9 mouse cellular contexts compared by ENCODE assay signal in the genomic region with DNA sequence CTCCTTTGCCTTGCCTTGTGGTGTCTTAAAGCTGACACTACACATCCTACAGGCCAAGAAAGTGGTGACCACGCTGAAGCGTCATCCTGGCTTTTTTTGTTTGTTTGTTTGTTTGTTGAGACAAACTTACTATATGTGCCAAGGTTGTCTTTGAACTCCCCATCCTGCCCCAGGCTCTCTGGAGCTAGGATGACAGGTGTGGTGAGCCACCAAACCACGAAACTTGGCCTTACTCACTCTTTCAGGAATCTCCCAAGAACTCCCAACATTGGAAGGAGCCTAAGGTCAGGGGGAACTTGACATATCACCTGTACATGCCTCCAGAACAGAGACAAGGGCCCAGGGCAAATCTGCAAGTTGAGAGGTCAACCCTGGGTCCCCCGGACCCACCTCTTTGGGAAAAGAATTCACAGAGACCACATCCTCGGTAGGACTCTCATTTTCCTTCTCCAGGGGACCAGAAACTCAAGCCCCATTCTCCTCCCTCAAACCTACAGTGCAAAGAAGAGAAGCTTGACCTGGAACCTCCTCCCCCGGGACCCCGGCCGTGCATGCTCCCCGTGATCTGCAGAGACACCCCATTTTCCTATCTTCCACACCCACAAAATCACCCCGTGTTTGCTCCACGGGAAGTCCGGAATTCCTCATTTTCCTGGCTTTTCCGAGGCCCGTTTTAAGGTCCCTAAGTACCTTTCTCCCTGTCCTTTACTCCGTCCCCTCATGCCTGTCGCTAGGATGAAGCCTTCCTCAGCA. TPM values are rescaled to one million over a fixed set of nuclear protein-coding genes. Genes with fewer than 3 reads are reported as not detected.
DNase-seq lines count a peak whose midpoint lies in the region; ATAC-seq and TF ChIP-seq lines count a peak whose summit lies in the region.
"Had no signal": no experiment of that assay in that cellular context is flagged by ENCODE, and none has a peak within 500 bp of the region (broad histone marks: within the 10 kb centered on the region; RNA-seq: fewer than 3 reads in every experiment).

No protein-coding gene starts in this region.

- peak overlapping the region; percentile 80 for H3K9ac ChIP-seq in lung, embryonic 16.5 days (ENCODE audit: low read length)
- H3K9ac ChIP-seq in forebrain, embryonic 12.5 days = peak overlapping the region; percentile 78
- H3K9ac ChIP-seq in limb, embryonic 12.5 days (replicated peaks) = peak overlapping the region; percentile 65

- no peak for TF ChIP-seq CTCF in olfactory bulb, adult 2 months (IDR thresholded peaks at IDR 0.05; ENCODE audit: insufficient read depth, low read depth, low read length)

- no peaks in the 10 kb centered on the region for H3K27me3 ChIP-seq in lung, embryonic 16.5 days (ENCODE audit: control insufficient read depth, insufficient read depth, low read depth, low read length)
- peaks cover 21% of the 10 kb centered on the region for H3K27me3 ChIP-seq in forebrain, embryonic 12.5 days
- H3K27me3 ChIP-seq in limb, embryonic 12.5 days = peaks cover 9% of the 10 kb centered on the region; the same call in 1 of the 2 replicates

- peak overlapping the region; percentile 89 for H3K27ac ChIP-seq in lung, embryonic 16.5 days (ENCODE audit: low read length)
- H3K27ac ChIP-seq in forebrain, embryonic 12.5 days = peak overlapping the region; percentile 95
- peak overlapping the region; percentile 89 for H3K27ac ChIP-seq in limb, embryonic 12.5 days
- peak overlapping the region; percentile 89 for H3K27ac ChIP-seq in olfactory bulb, adult 2 months (ENCODE audit: insufficient read depth, low read depth, low read length)

- no peak for DNase-seq in lung, postnatal 10 days
- DNase-seq in frontal cortex, postnatal 25 days (ENCODE audit: low spot score in 2 of 2) = no peak
- no peak for DNase-seq in gastrocnemius, postnatal 36 days
- DNase-seq in kidney, adult 8-10 months = no peak

- no peaks in the 10 kb centered on the region for H3K9me3 ChIP-seq in lung, embryonic 16.5 days (ENCODE audit: control insufficient read depth, low read length)
- H3K9me3 ChIP-seq in forebrain, embryonic 12.5 days = no peaks in the 10 kb centered on the region
- no peaks in the 10 kb centered on the region for H3K9me3 ChIP-seq in limb, embryonic 12.5 days

- 27% methylated on average over 16 of the region's 16 CpGs for WGBS in lung, embryonic 16.5 days
- WGBS in forebrain, embryonic 12.5 days = 38% methylated on average over 16 of the region's 16 CpGs
- WGBS in limb, embryonic 12.5 days = 37% methylated on average over 16 of the region's 16 CpGs
- 32% methylated on average over 16 of the region's 16 CpGs for WGBS in olfactory bulb, adult 2 months

- peaks cover 47% of the 10 kb centered on the region for H3K4me1 ChIP-seq in lung, embryonic 16.5 days (replicated peaks; ENCODE audit: control insufficient read depth, insufficient read depth, low read length)
- peaks cover 32% of the 10 kb centered on the region for H3K4me1 ChIP-seq in forebrain, embryonic 12.5 days
- peaks cover 48% of the 10 kb centered on the region for H3K4me1 ChIP-seq in limb, embryonic 12.5 days (replicated peaks)
- H3K4me1 ChIP-seq in olfactory bulb, adult 2 months (ENCODE audit: control insufficient read depth, insufficient read depth, low read length) = peaks cover 30% of the 10 kb centered on the region

- no peaks in the 10 kb centered on the region for H3K36me3 ChIP-seq in lung, embryonic 16.5 days (ENCODE audit: control insufficient read depth, insufficient read depth, low read length)
- H3K36me3 ChIP-seq in forebrain, embryonic 12.5 days (replicated peaks) = no peaks in the 10 kb centered on the region
- no peaks in the 10 kb centered on the region for H3K36me3 ChIP-seq in limb, embryonic 12.5 days

- peak overlapping the region; percentile 57 for H3K4me3 ChIP-seq in lung, embryonic 16.5 days (ENCODE audit: low read length)
- peak overlapping the region; percentile 49 for H3K4me3 ChIP-seq in forebrain, embryonic 12.5 days (replicated peaks)
- H3K4me3 ChIP-seq in limb, embryonic 12.5 days (replicated peaks) = peak overlapping the region; percentile 48
- peak overlapping the region; percentile 50 for H3K4me3 ChIP-seq in olfactory bulb, adult 2 months (ENCODE audit: insufficient read depth, low read depth, low read length)

- H3K4me2 ChIP-seq in lung, embryonic 16.5 days (ENCODE audit: low read depth, low read length) = peak overlapping the region; percentile 91
- peak overlapping the region; percentile 79 for H3K4me2 ChIP-seq in forebrain, embryonic 12.5 days
- peak overlapping the region; percentile 64 for H3K4me2 ChIP-seq in limb, embryonic 12.5 days

- intact Hi-C loops in gastrocnemius, postnatal 36 days (cut with DNase I) = no loop called here

- no peak for TF ChIP-seq POLR2A in olfactory bulb, adult 2 months (IDR thresholded peaks at IDR 0.05; ENCODE audit: insufficient read depth, low read depth, low read length)

- ATAC-seq in lung, embryonic 16.5 days (ENCODE audit: low read depth) = no peak
- ATAC-seq in forebrain, embryonic 12.5 days (ENCODE audit: low FRiP score) = no peak
- no peak for ATAC-seq in limb, embryonic 12.5 days (ENCODE audit: insufficient number of reproducible peaks, insufficient read depth, low FRiP score, low TSS enrichment, low read depth)

RNA-seq across cellular contexts. Expression of a gene that starts 2.9 kb away (rescaled TPM):
- 10.6 and 11.5 TPM in 2 replicates for polyA plus RNA-seq in lung, embryonic 16.5 days (2015; fragmentation: Nextera tagmentation; extraction: Ambion mirVana)
- 2.6 and 3.1 TPM in 2 replicates for polyA plus RNA-seq in forebrain, embryonic 12.5 days (2016; fragmentation: Nextera tagmentation; extraction: Ambion mirVana)
- 5.7 and 5.9 TPM in 2 replicates for polyA plus RNA-seq in limb, embryonic 12.5 days (2016; fragmentation: Nextera tagmentation; extraction: Ambion mirVana)
- not detected in 2 replicates for polyA plus RNA-seq in olfactory bulb, adult 2 months (2012; ENCODE audit: insufficient read depth, insufficient read length, low replicate concordance, missing spikeins)
- total RNA-seq in gastrocnemius, postnatal 36 days (2021) = 10 to 100 TPM; 45.7 to 49.7 TPM

RNA-seq across cellular contexts. Expression of a gene that starts 15.4 kb away (rescaled TPM):
- 16.1 and 16.4 TPM in 2 replicates for polyA plus RNA-seq in lung, embryonic 16.5 days (2015; fragmentation: Nextera tagmentation; extraction: Ambion mirVana)
- polyA plus RNA-seq in forebrain, embryonic 12.5 days (2016; fragmentation: Nextera tagmentation; extraction: Ambion mirVana) = 8.3 and 8.9 TPM in 2 replicates
- polyA plus RNA-seq in limb, embryonic 12.5 days (2016; fragmentation: Nextera tagmentation; extraction: Ambion mirVana) = 11.7 and 13.4 TPM in 2 replicates
- polyA plus RNA-seq in olfactory bulb, adult 2 months (2012; ENCODE audit: insufficient read depth, insufficient read length, low replicate concordance, missing spikeins) = not detected in 2 replicates
- total RNA-seq in gastrocnemius, postnatal 36 days (2021) = 1 to 10 TPM; 6.9 to 7.0 TPM

RNA-seq across cellular contexts. Expression of a gene that starts 21.1 kb away (rescaled TPM):
- 0.16 and 0.21 TPM in 2 replicates for polyA plus RNA-seq in lung, embryonic 16.5 days (2015; fragmentation: Nextera tagmentation; extraction: Ambion mirVana)
- 0.13 TPM in 1 of 2 replicates, not detected in the other for polyA plus RNA-seq in forebrain, embryonic 12.5 days (2016; fragmentation: Nextera tagmentation; extraction: Ambion mirVana)
- polyA plus RNA-seq in limb, embryonic 12.5 days (2016; fragmentation: Nextera tagmentation; extraction: Ambion mirVana) = 0.13 and 0.17 TPM in 2 replicates
- polyA plus RNA-seq in olfactory bulb, adult 2 months (2012; ENCODE audit: insufficient read depth, insufficient read length, low replicate concordance, missing spikeins) = not detected in 2 replicates
- total RNA-seq in gastrocnemius, postnatal 36 days (2021) = not detected
- total RNA-seq: left cerebral cortex, adult 8-10 months had no signal

RNA-seq across cellular contexts. Expression of a gene that starts 23.5 kb away (rescaled TPM):
- polyA plus RNA-seq in lung, embryonic 16.5 days (2015; fragmentation: Nextera tagmentation; extraction: Ambion mirVana) = 0.60 and 0.70 TPM in 2 replicates
- 0.11 TPM in 1 of 2 replicates, not detected in the other for polyA plus RNA-seq in forebrain, embryonic 12.5 days (2016; fragmentation: Nextera tagmentation; extraction: Ambion mirVana)
- 0.15 TPM in 2 replicates for polyA plus RNA-seq in limb, embryonic 12.5 days (2016; fragmentation: Nextera tagmentation; extraction: Ambion mirVana)
- not detected in 2 replicates for polyA plus RNA-seq in olfactory bulb, adult 2 months (2012; ENCODE audit: insufficient read depth, insufficient read length, low replicate concordance, missing spikeins)
- 1 to 10 TPM in 1 of 2 experiments, under 1 TPM in 1; 0.51 to 1.2 TPM for total RNA-seq in gastrocnemius, postnatal 36 days (2021)

RNA-seq across cellular contexts. Expression of a gene that starts 25.6 kb away (rescaled TPM):
- 0.26 and 0.70 TPM in 2 replicates for polyA plus RNA-seq in lung, embryonic 16.5 days (2015; fragmentation: Nextera tagmentation; extraction: Ambion mirVana)
- 0.10 and 0.24 TPM in 2 replicates for polyA plus RNA-seq in forebrain, embryonic 12.5 days (2016; fragmentation: Nextera tagmentation; extraction: Ambion mirVana)
- not detected in 2 replicates for polyA plus RNA-seq in limb, embryonic 12.5 days (2016; fragmentation: Nextera tagmentation; extraction: Ambion mirVana)
- not detected in 2 replicates for polyA plus RNA-seq in olfactory bulb, adult 2 months (2012; ENCODE audit: insufficient read depth, insufficient read length, low replicate concordance, missing spikeins)
- not detected for total RNA-seq in gastrocnemius, postnatal 36 days (2021)
